Mouse (Mus musculus): ENCODE measurements around the gene Uncx. TPM values are rescaled to one million over a fixed set of nuclear protein-coding genes. Genes with fewer than 3 reads are reported as not detected.

The Uncx gene
- polyA plus RNA-seq, 1 experiment from 2014 or later: 96.1 TPM

- Histone ChIP-seq H3K4me3 (replicated peaks) (no peak overlapping the region), H3K9me3 (replicated peaks) (no peaks in the 10 kb centered on the region), H3K36me3 (no peaks in the 10 kb centered on the region), H3K4me1 (peaks cover 44% of the 10 kb centered on the region), H3K27ac (peak overlapping the region; percentile 67; the same call in 1 of the 2 replicates), H3K9ac (no peak overlapping the region), H3K27me3 (peaks cover 51% of the 10 kb centered on the region), H3K4me2 (peak overlapping the region; percentile 22; the same call in 1 of the 2 replicates)
- ATAC-seq (replicated peaks; ENCODE audit: low FRiP score): no peak
- WGBS: 6% methylated on average over 21 of the region's 21 CpGs
Measured at GRCm38 (mm10) chr5:139593746-139594145, 50.5 kb downstream of the Uncx start.

- no peak for ATAC-seq (replicated peaks; ENCODE audit: low FRiP score)
- H3K36me3 ChIP-seq: no peaks in the 10 kb centered on the region
- no peak overlapping the region for H3K27ac ChIP-seq
- H3K9me3 ChIP-seq (replicated peaks): no peaks in the 10 kb centered on the region
- peaks cover 56% of the 10 kb centered on the region for H3K27me3 ChIP-seq
- H3K4me2 ChIP-seq: no peak overlapping the region
- no peak overlapping the region for H3K4me3 ChIP-seq (replicated peaks)
- H3K9ac ChIP-seq: no peak overlapping the region
- 75% methylated on average over 14 of the region's 14 CpGs for WGBS
- H3K4me1 ChIP-seq: peaks cover 50% of the 10 kb centered on the region
Measured at GRCm38 (mm10) chr5:139595001-139595400, 51.7 kb downstream of the Uncx start.

Other genes with a start within 250 kb of the Uncx start
- 2.1 and 2.2 TPM in 2 replicates for gene Adap1, start 217.9 kb upstream of the Uncx start, polyA plus RNA-seq (2015; fragmentation: Nextera tagmentation; extraction: Ambion mirVana)
- gene Cox19, start 192.1 kb upstream of the Uncx start, polyA plus RNA-seq (2015; fragmentation: Nextera tagmentation; extraction: Ambion mirVana): 96.2 and 102 TPM in 2 replicates
- gene Cyp2w1, start 190.9 kb upstream of the Uncx start, polyA plus RNA-seq (2015; fragmentation: Nextera tagmentation; extraction: Ambion mirVana): 0.16 and 0.60 TPM in 2 replicates
- gene Gpr146, start 165.8 kb upstream of the Uncx start, polyA plus RNA-seq (2015; fragmentation: Nextera tagmentation; extraction: Ambion mirVana): 4.1 and 5.4 TPM in 2 replicates
- gene C130050O18Rik, start 138.2 kb upstream of the Uncx start, polyA plus RNA-seq (2015; fragmentation: Nextera tagmentation; extraction: Ambion mirVana): 0.60 and 1.2 TPM in 2 replicates
- gene Gper1, start 120.3 kb upstream of the Uncx start, polyA plus RNA-seq (2015; fragmentation: Nextera tagmentation; extraction: Ambion mirVana): 5.1 and 5.7 TPM in 2 replicates
- 39.9 and 43.3 TPM in 2 replicates for gene 3110082I17Rik, start 83.0 kb upstream of the Uncx start, polyA plus RNA-seq (2015; fragmentation: Nextera tagmentation; extraction: Ambion mirVana)
- gene Zfand2a, start 58.9 kb upstream of the Uncx start, polyA plus RNA-seq (2015; fragmentation: Nextera tagmentation; extraction: Ambion mirVana): 9.8 and 13.2 TPM in 2 replicates
- gene Micall2, start 192.8 kb downstream of the Uncx start, polyA plus RNA-seq (2015; fragmentation: Nextera tagmentation; extraction: Ambion mirVana): 4.6 and 5.9 TPM in 2 replicates
- 26.1 and 27.7 TPM in 2 replicates for gene Ints1, start 232.2 kb downstream of the Uncx start, polyA plus RNA-seq (2015; fragmentation: Nextera tagmentation; extraction: Ambion mirVana)
- 10.6 and 11.1 TPM in 2 replicates for gene Mafk, start 248.0 kb downstream of the Uncx start, polyA plus RNA-seq (2015; fragmentation: Nextera tagmentation; extraction: Ambion mirVana)